Mouse (Mus musculus) lung, embryonic 14.5 days (tissue): ENCODE measurements at regions not wholly inside any gene's neighbourhood (a gene's known extent, or its start where the extent isn't known, plus 50 kb on each side); places are given as distances from the start of the nearest gene placed in this dataset.

Experiments used
- ATAC-seq: fragments of 200-750 bp; cut with Nextera tagmentation; 2 replicates; pipeline ENCODE4 v1.8.0; 2017; ENCODE audit warnings: mild to moderate bottlenecking, moderate TSS enrichment, moderate library complexity; ENCODE audit not compliant: insufficient read depth
- DNase-seq: peaks from one replicate; pipeline ENCODE4 v3.0.0-alpha.2; 2015
- H3K27ac ChIP-seq: fragments of 300-500 bp; sonication (generic); 2 replicates; pipeline ENCODE4 v1.5.1; 2014; ENCODE audit warnings: low read depth, mild to moderate bottlenecking, moderate library complexity
- H3K27me3 ChIP-seq: fragments of 300-500 bp; sonication (generic); 2 replicates; pipeline ENCODE4 v1.6.1; 2014; ENCODE audit warnings: low read length, control low read depth; ENCODE audit not compliant: insufficient read depth
- H3K36me3 ChIP-seq: fragments of 300-500 bp; sonication (generic); 2 replicates; pipeline ENCODE4 v1.6.1; 2014; ENCODE audit warnings: control low read depth; ENCODE audit not compliant: insufficient read depth
- H3K4me1 ChIP-seq: fragments of 300-500 bp; sonication (generic); 2 replicates; pipeline ENCODE4 v1.6.1; 2014; ENCODE audit warnings: antibody characterized with exemption, control low read depth; ENCODE audit not compliant: insufficient read depth
- H3K4me2 ChIP-seq: fragments of 300-500 bp; sonication (generic); 2 replicates; pipeline ENCODE4 v1.6.1; 2014; ENCODE audit warnings: mild to moderate bottlenecking
- H3K4me3 ChIP-seq: fragments of 300-500 bp; sonication (generic); 2 replicates; pipeline ENCODE4 v1.5.1; 2014; ENCODE audit warnings: low read depth, low read length
- H3K9ac ChIP-seq: fragments of 300-500 bp; sonication (generic); 2 replicates; pipeline ENCODE4 v1.6.1; 2014
- H3K9me3 ChIP-seq: fragments of 300-500 bp; sonication (generic); 2 replicates; pipeline ENCODE4 v1.6.1; 2016; ENCODE audit warnings: low read depth, low read length, control low read depth
- CTCF ChIP-seq: IDR thresholded peaks from 2 replicates; pipeline ENCODE4 v1.5.1; 2016; ENCODE audit warnings: antibody characterized with exemption, low read depth
- WGBS: fragments of 180-500 bp; shearing (Covaris S2); extraction: QIAGEN DNeasy Blood & Tissue Kit; methylation state at CpG from one replicate; pipeline ENCODE4 v1.1.7; 2014; 5-methylcytosine and 5-hydroxymethylcytosine counted together

GRCm38 (mm10) chr12:80017376-80017929, 95.4 kb downstream of the Zfp36l1 start:
- ATAC-seq (no peak), DNase-seq (peak; percentile 41)
- TF ChIP-seq CTCF: no peak
- no peaks in the 10 kb centered on the region for H3K36me3 ChIP-seq
- H3K4me2 ChIP-seq: no peak overlapping the region
- no peaks in the 10 kb centered on the region for H3K9me3 ChIP-seq
- WGBS: 62% methylated on average over 8 of the region's 8 CpGs
- H3K4me1 ChIP-seq: peaks cover 40% of the 10 kb centered on the region
- H3K9ac ChIP-seq: no peak overlapping the region
- no peak overlapping the region for H3K4me3 ChIP-seq
- H3K27ac ChIP-seq: peak overlapping the region; percentile 64
- no peaks in the 10 kb centered on the region for H3K27me3 ChIP-seq

- TF ChIP-seq CTCF: no peak
- Histone ChIP-seq H3K27ac (0 out of 2 replicates have a peak overlapping the region, but pooled peaks have one; percentile 42), H3K9me3 (no peaks in the 10 kb centered on the region), H3K36me3 (no peaks in the 10 kb centered on the region), H3K27me3 (no peaks in the 10 kb centered on the region), H3K4me1 (peaks cover 26% of the 10 kb centered on the region), H3K9ac (no peak overlapping the region), H3K4me3 (no peak overlapping the region), H3K4me2 (no peak overlapping the region)
- DNase-seq: no peak
- ATAC-seq: no peak
- WGBS: 97% methylated on average over 1 of the region's 1 CpGs
Observed at GRCm38 (mm10) chr12:80015938-80016337, 96.9 kb downstream of the Zfp36l1 start.

GRCm38 (mm10) chr12:80014598-80014983, 98.2 kb downstream of the Zfp36l1 start:
- H3K36me3 ChIP-seq: no peaks in the 10 kb centered on the region
- ATAC-seq (peak; percentile 11), DNase-seq (no peak)
- TF ChIP-seq CTCF: no peak
- H3K9me3 ChIP-seq: no peaks in the 10 kb centered on the region
- no peaks in the 10 kb centered on the region for H3K27me3 ChIP-seq
- peaks cover 25% of the 10 kb centered on the region for H3K4me1 ChIP-seq
- peak overlapping the region; percentile 45 for H3K4me2 ChIP-seq
- no peak overlapping the region for H3K4me3 ChIP-seq
- H3K27ac ChIP-seq: peak overlapping the region; percentile 86
- H3K9ac ChIP-seq: no peak overlapping the region
- 34% methylated on average over 7 of the region's 7 CpGs for WGBS

GRCm38 (mm10) chr12:80013904-80014597, 98.8 kb downstream of the Zfp36l1 start:
- ATAC-seq (peak; percentile 70), DNase-seq (peak; percentile 81)
- H3K4me2 ChIP-seq: peak overlapping the region; percentile 45
- H3K4me3 ChIP-seq: no peak overlapping the region
- TF ChIP-seq CTCF: no peak
- no peaks in the 10 kb centered on the region for H3K9me3 ChIP-seq
- no peaks in the 10 kb centered on the region for H3K36me3 ChIP-seq
- peaks cover 26% of the 10 kb centered on the region for H3K4me1 ChIP-seq
- WGBS: 11% methylated on average over 14 of the region's 14 CpGs
- peak overlapping the region; percentile 86 for H3K27ac ChIP-seq
- H3K27me3 ChIP-seq: no peaks in the 10 kb centered on the region
- no peak overlapping the region for H3K9ac ChIP-seq

GRCm38 (mm10) chr12:80013577-80013903, 99.3 kb downstream of the Zfp36l1 start:
- H3K4me2 ChIP-seq: peak overlapping the region; percentile 45
- H3K9me3 ChIP-seq: no peaks in the 10 kb centered on the region
- no peak overlapping the region for H3K4me3 ChIP-seq
- DNase-seq: no peak
- H3K9ac ChIP-seq: no peak overlapping the region
- peak overlapping the region; percentile 86 for H3K27ac ChIP-seq
- 30% methylated on average over 6 of the region's 6 CpGs for WGBS
- peaks cover 27% of the 10 kb centered on the region for H3K4me1 ChIP-seq
- no peaks in the 10 kb centered on the region for H3K36me3 ChIP-seq
- no peaks in the 10 kb centered on the region for H3K27me3 ChIP-seq
- ATAC-seq: no peak
- no peak for TF ChIP-seq CTCF

GRCm38 (mm10) chr12:80011916-80012315, 100.9 kb downstream of the Zfp36l1 start:
- H3K36me3 ChIP-seq: no peaks in the 10 kb centered on the region
- no peaks in the 10 kb centered on the region for H3K9me3 ChIP-seq
- no peaks in the 10 kb centered on the region for H3K27me3 ChIP-seq
- H3K27ac ChIP-seq: 0 out of 2 replicates have a peak overlapping the region, but pooled peaks have one; percentile 13
- peaks cover 32% of the 10 kb centered on the region for H3K4me1 ChIP-seq
- 46% methylated on average over 6 of the region's 6 CpGs for WGBS
- no peak for TF ChIP-seq CTCF
- H3K9ac ChIP-seq: no peak overlapping the region
- DNase-seq (no peak), ATAC-seq (no peak)
- H3K4me3 ChIP-seq: no peak overlapping the region
- H3K4me2 ChIP-seq: no peak overlapping the region

GRCm38 (mm10) chr12:80010947-80011346, 101.9 kb downstream of the Zfp36l1 start:
- WGBS: 74% methylated on average over 1 of the region's 1 CpGs
- Histone ChIP-seq H3K4me1 (peaks cover 32% of the 10 kb centered on the region), H3K27me3 (no peaks in the 10 kb centered on the region), H3K27ac (no peak overlapping the region), H3K36me3 (no peaks in the 10 kb centered on the region), H3K4me2 (no peak overlapping the region), H3K4me3 (no peak overlapping the region), H3K9ac (no peak overlapping the region), H3K9me3 (no peaks in the 10 kb centered on the region)
- TF ChIP-seq CTCF: no peak
- ATAC-seq (no peak), DNase-seq (no peak)
